Mouse (Mus musculus) C2C12 (cell line): Measurements from ENCODE around the gene Celf1. TPM values are rescaled to one million over a fixed set of nuclear protein-coding genes. Genes with fewer than 3 reads are reported as not detected.
A peak's percentile ranks its signal among the peaks of the same experiment; 100 is the strongest.

Experiments used
- H3K27me3 ChIP-seq: one replicate; pipeline ENCODE4 v1.6.1; 2011; ENCODE audit not compliant: control insufficient read depth, insufficient read depth, insufficient read length
- H3K36me3 ChIP-seq: one replicate; pipeline ENCODE4 v1.6.1; 2011; ENCODE audit not compliant: control insufficient read depth, insufficient read depth
- H3K4me3 ChIP-seq: one replicate; pipeline ENCODE4 v1.5.1; 2011; ENCODE audit warnings: mild to moderate bottlenecking, control low read depth; ENCODE audit not compliant: poor library complexity, insufficient read depth, severe bottlenecking
- H3K79me2 ChIP-seq: one replicate; pipeline ENCODE4 v1.6.1; 2011; ENCODE audit not compliant: control insufficient read depth, insufficient read depth
- H3K79me3 ChIP-seq: one replicate; pipeline ENCODE4 v1.6.1; 2011; ENCODE audit warnings: low read depth, control low read depth
- H3ac ChIP-seq: one replicate; pipeline ENCODE3; 2011; ENCODE audit warnings: low read depth; ENCODE audit not compliant: control insufficient read depth, insufficient read length
- CEBPB ChIP-seq: IDR thresholded peaks from one replicate; pipeline ENCODE4 v1.6.1; 2011; ENCODE audit warnings: low read depth, mild to moderate bottlenecking, control low read depth, moderate library complexity
- CTCF ChIP-seq: IDR thresholded peaks from one replicate; pipeline ENCODE4 v1.5.1; 2011; ENCODE audit not compliant: control insufficient read depth, insufficient read depth, insufficient read length
- FOSL1 ChIP-seq: IDR thresholded peaks from one replicate; pipeline ENCODE4 v1.8.0; 2011; ENCODE audit warnings: mild to moderate bottlenecking, low read length; ENCODE audit not compliant: poor library complexity, insufficient read depth, severe bottlenecking
- MAX ChIP-seq: IDR thresholded peaks from one replicate; pipeline ENCODE4 v1.6.1; 2011; ENCODE audit warnings: mild to moderate bottlenecking, control low read depth
- MYOD1 ChIP-seq: IDR thresholded peaks from one replicate; pipeline ENCODE4 v1.6.1; 2011; ENCODE audit warnings: low read depth; ENCODE audit not compliant: control insufficient read depth, insufficient read length
- MYOG ChIP-seq: IDR thresholded peaks from one replicate; pipeline ENCODE4 v1.6.1; 2011; ENCODE audit not compliant: control insufficient read depth, insufficient read length; ENCODE audit errors: extremely low read depth
- USF1 ChIP-seq: IDR thresholded peaks from one replicate; pipeline ENCODE4 v1.6.1; 2011; ENCODE audit warnings: low read depth, mild to moderate bottlenecking, control low read depth, moderate library complexity
- polyA plus RNA-seq: library from polyadenylated mRNA; unstranded; fragments of >200 nt; fragmentation: generic; extraction: Trizol; gene quantifications from one replicate; pipeline ENCODE4 v1.2.1, GENCODE M21; 2012; ENCODE audit warnings: missing spikeins

Gene Celf1
- polyA plus RNA-seq, 1 experiment, result 34.8 TPM

DNA sequence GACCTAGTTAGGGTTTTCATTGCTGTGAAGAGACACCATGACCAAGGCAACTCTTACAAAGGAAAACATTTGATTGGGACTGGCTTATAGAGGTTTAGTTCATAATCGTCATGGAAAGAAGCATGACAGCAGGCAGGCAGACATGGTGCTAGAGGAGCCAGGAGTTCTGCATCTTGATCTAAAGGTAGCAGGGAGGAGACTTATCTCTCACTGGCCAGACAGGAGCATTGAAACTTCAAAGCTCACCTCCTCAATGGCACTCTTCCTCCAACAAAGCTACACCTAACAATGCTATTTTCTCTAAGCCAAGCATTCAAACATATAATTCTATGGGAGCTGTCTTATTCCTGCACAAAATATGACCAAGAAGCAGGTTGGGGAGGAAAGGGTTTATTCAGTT, 86.3 kb downstream of the Celf1 start:
- no peaks in the 10 kb centered on the region for H3K36me3 ChIP-seq
- no peak overlapping the region for H3K4me3 ChIP-seq
- H3K27me3 ChIP-seq, result no peaks in the 10 kb centered on the region
- H3K79me3 ChIP-seq, result peaks cover 2% of the 10 kb centered on the region
- H3ac ChIP-seq, result no peak overlapping the region
- no peaks in the 10 kb centered on the region for H3K79me2 ChIP-seq
- no peak for TF ChIP-seq MYOD1
- no peak for TF ChIP-seq MYOG
- TF ChIP-seq MAX, result no peak
- TF ChIP-seq USF1, result no peak
- no peak for TF ChIP-seq CTCF
- TF ChIP-seq FOSL1, result no peak

DNA sequence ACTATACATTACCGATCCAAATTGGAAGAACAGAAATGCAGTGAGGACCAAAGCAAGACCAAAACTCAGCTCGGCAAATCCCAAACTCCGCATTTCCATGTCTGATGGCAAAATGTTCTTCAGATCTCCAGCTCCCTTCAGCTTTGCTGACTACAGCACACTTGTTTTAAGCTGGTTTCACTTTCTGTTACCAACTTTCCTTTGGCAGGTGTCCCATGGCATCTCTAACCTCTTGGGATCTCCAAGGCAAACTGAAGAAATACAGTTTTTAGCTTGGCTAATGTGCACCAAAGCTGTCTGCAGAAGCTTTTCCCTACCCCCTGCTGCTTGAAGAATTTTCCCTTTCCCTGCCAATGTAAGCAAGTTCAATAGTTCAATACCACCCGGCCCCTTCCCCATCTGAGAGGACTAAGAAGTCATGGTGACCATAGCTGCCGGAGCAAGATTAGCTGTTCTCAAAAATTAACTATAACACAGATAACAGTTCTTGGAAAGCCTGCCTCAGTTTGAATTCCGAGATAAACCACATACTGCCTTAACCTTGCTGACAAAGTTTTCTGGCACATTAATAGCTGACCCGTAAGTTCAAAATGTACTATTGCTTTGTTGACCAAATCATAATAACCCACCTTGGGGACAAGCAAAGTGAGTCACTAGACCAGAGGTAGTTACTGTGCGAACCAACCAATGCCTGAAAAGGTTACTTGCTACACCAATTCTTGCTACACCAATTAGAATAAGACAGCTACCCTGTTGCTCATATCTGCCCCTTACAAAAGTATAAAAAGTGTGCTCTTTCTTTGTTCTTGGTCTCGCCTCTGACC, 87.4 kb downstream of the Celf1 start:
- no peaks in the 10 kb centered on the region for H3K27me3 ChIP-seq
- TF ChIP-seq FOSL1, result no peak
- no peak for TF ChIP-seq CEBPB
- TF ChIP-seq USF1, result no peak
- no peak for TF ChIP-seq CTCF
- no peak for TF ChIP-seq MYOG
- no peak for TF ChIP-seq MAX
- no peak for TF ChIP-seq MYOD1
- peaks cover 2% of the 10 kb centered on the region for H3K79me3 ChIP-seq
- no peak overlapping the region for H3ac ChIP-seq
- H3K36me3 ChIP-seq, result no peaks in the 10 kb centered on the region
- H3K4me3 ChIP-seq, result no peak overlapping the region
- H3K79me2 ChIP-seq, result no peaks in the 10 kb centered on the region

DNA sequence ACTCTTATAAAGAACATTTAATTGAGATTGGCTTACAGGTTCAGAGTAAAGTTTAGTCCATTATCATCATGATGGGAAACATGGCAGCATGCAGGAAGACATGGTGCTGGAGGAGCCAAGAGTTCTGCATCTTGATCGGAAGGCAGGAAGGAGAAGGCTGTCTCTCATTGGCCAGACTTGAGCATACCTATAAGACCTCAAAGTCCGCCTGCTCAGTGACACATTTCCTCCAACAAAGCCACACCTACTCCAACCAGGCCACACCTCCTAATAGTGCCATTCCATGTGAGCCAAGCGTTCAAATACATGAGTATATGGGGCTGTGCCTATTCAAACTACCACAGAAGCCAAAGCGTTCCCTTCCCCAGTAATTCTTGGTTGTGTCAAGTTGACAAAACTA, 91.0 kb downstream of the Celf1 start:
- no peaks in the 10 kb centered on the region for H3K79me3 ChIP-seq
- TF ChIP-seq FOSL1 (no peak), CTCF (no peak), MYOD1 (no peak), MAX (no peak), MYOG (no peak), USF1 (no peak), CEBPB (no peak)
- no peak overlapping the region for H3K4me3 ChIP-seq
- no peaks in the 10 kb centered on the region for H3K36me3 ChIP-seq
- H3K27me3 ChIP-seq, result no peaks in the 10 kb centered on the region
- H3ac ChIP-seq, result no peak overlapping the region
- H3K79me2 ChIP-seq, result peaks cover 6% of the 10 kb centered on the region

DNA sequence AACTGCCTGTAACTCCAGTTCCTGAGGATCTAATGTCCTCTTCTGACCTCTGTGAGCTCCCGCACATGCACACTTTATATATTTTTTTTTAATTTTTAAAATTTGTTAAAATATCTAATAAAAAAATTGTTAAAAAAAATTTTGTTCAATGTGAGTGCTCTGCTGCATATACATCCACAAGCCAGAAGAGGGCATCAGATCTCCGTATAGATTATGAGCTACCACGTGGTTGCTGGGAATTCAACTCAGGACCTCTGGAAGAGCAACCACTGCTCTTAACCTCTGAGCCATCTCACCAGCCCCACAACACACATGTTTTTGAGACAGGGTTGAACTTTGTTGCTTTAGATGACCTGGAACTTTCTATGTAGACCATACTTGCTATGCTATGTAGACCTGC, 92.8 kb downstream of the Celf1 start:
- no peaks in the 10 kb centered on the region for H3K27me3 ChIP-seq
- peaks cover 10% of the 10 kb centered on the region for H3K79me2 ChIP-seq
- no peak overlapping the region for H3ac ChIP-seq
- H3K36me3 ChIP-seq, result no peaks in the 10 kb centered on the region
- H3K4me3 ChIP-seq, result no peak overlapping the region
- no peak for TF ChIP-seq CEBPB
- peak; percentile 87 for TF ChIP-seq MAX
- TF ChIP-seq FOSL1, result no peak
- TF ChIP-seq MYOD1, result no peak
- TF ChIP-seq CTCF, result no peak
- peak; percentile 73 for TF ChIP-seq USF1
- H3K79me3 ChIP-seq, result no peaks in the 10 kb centered on the region

DNA sequence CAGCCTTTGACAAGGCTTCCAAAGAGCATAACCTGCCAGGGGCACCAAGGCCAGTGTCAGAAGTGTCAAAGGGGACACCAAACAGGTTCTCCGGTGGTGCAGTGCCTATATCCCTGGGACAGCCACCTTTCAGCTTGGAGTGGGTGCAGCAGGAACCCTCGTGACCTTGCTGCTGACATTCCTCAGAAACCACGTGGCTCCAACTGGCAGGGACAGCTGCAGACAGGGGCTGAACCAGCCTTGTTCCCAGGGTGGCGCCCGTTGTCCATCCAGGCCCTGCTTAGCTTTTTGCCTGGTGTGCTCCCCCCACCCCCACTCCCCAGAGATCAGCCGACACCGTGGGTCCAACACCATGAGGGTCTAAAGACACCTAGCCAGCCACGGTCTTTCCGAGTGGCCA, 95.2 kb downstream of the Celf1 start, which contains the start of gene Rapsn:
Gene Rapsn, plus strand, starts transcription at position 236 of the 400 bp plus-strand sequence.
- H3K4me3 ChIP-seq, result peak within 1 kb of the TSS; percentile 25

More for the DNA sequence above, 95.2 kb downstream of the Celf1 start, which contains the start of gene Rapsn:
- H3K79me2 ChIP-seq, result peaks cover 10% of the 10 kb centered on the region
- no peaks in the 10 kb centered on the region for H3K79me3 ChIP-seq
- peak within 1 kb of the TSS; percentile 52 for H3ac ChIP-seq
- no peaks in the 10 kb centered on the region for H3K27me3 ChIP-seq
- peak; percentile 89 for TF ChIP-seq MAX
- peak; percentile 100 for TF ChIP-seq MYOD1
- TF ChIP-seq MYOG, result no peak
- TF ChIP-seq CEBPB, result no peak
- peak; percentile 57 for TF ChIP-seq CTCF
- TF ChIP-seq FOSL1, result no peak
- TF ChIP-seq USF1, result peak; percentile 93
- no peaks in the 10 kb centered on the region for H3K36me3 ChIP-seq
